Mouse (Mus musculus) adrenal gland, adult 18-20 months (tissue): ENCODE measurements around the gene Rrp8. TPM values are rescaled to one million over a fixed set of nuclear protein-coding genes. Genes with fewer than 3 reads are reported as not detected.

Experiments used
- DNase-seq, 2 experiments: peaks; one replicate each; pipeline ENCODE4 v3.0.0; 2021 to 2022; ENCODE audit warnings: low spot score in 2 of 2
- total RNA-seq, 2 experiments: library from RNA; stranded (reverse); gene quantifications; 1 replicate in 1 of 2; 2 replicates in 1 of 2; pipeline ENCODE4 v1.2.3; 2021

Gene Rrp8
- total RNA-seq, 2 experiments from 2014 or later: 21.5 to 25.0 TPM

DNA sequence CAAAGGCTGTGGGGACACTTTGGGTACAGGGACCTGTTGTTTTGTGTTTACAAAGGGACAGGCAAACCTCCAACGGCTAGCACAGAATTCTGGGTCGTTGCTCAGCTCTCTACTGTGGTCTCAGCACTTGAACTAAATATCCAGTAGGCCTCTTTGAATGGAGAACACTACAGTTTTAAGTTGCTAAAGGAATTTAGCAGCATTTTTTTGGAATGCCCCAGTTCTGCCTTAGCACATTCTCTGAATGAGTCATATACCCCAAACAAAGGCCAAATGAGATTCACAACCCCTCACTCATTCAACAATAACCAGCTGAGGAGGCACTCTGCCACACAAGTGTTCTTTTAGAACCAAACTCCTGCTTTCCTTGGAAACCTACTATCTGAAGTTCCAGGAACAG lies 15.3 kb downstream of the Rrp8 start:
- DNase-seq: no peak

DNA sequence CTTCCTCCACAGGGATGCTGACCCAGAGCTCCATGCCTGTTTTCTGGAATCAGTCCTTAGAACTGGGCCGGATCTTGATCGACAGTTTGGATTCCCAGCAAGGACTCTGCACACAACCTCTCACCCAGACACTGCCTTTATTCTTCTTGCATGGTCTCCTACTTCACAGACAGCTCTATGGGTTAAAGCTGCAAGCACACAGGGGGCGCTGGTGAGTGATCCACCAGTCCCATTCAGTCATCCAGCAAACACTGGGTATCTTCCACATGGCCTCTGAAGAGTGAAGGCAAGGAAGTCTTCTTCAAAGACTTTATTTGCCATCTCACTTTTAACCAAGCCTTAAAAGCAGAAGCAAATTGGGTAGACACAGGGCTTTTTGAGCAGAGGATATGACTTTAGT lies 21.8 kb downstream of the Rrp8 start:
- no peak for DNase-seq

- no peak for DNase-seq
Observed at GRCm38 (mm10) chr7:105708733-105709132, 28.5 kb downstream of the Rrp8 start.

GRCm38 (mm10) chr7:105703816-105704215 lies 33.4 kb downstream of the Rrp8 start:
- no peak for DNase-seq

- DNase-seq: no peak
Observed at GRCm38 (mm10) chr7:105703184-105703583, 34.0 kb downstream of the Rrp8 start.

DNA sequence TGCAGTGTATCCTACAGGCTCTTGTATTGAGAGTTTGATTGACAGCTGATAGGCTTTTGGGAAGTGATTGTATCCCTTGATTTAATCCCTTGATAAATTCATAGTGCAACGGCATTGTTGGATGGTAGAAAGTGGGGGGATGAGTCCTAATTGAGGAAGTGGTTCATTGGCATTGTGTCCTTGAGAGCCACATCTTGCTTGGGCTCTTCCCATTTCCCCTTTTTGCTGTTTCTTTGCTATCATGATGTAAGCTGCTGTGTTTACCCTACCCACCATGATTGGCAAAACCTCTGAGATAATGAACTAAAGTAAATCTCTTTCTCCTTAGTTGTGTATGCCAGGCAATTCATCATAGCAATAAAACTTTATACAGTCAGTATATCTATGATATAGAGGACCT lies 46.3 kb downstream of the Rrp8 start:
- DNase-seq: no peak

DNA sequence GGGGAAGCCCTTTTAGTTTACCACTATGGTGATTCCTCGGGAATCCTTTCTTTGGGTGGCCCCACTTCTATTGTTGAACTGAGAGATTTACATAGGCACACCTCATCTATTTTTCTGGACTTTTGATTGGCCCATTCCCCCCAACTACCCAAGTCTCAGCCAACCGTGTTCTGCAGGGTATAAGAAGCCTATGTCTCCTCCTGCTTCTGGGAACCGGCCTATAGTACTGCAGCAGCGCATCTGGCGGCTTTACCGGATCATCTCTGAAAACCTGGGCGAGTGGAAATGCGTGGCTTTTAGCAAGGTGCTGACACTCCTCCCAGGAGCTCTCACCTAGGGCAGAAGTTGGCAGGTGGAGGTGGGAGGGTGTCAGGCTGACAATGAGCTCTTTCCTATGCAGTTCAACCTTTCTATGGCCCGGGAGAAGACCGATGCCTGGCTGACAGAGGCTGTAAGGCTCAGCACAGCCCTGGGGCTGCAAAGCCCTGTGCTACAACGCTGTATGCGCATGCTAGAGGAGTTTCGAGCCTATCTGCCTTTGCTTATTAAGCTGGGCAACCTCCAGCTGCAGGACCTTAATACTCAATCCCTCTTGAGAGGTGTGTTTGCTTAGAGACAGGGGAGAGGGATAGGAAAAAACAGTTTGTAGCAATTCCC lies 51.5 kb downstream of the Rrp8 start:
- DNase-seq: no peak

Other genes with a start within 250 kb of the Rrp8 start
- gene Smpd1, start 183.0 kb downstream of the Rrp8 start, total RNA-seq: 10 to 100 TPM; 50.3 to 54.5 TPM
- 10 to 100 TPM; 14.3 to 15.7 TPM for gene Apbb1, start 155.7 kb downstream of the Rrp8 start, total RNA-seq
- under 1 TPM; 0.38 to 0.66 TPM for gene Hpx, start 137.2 kb downstream of the Rrp8 start, total RNA-seq
- gene Trim3, start 103.8 kb downstream of the Rrp8 start, total RNA-seq: 10 to 100 TPM; 25.0 to 31.6 TPM
- gene Timm10b, start 97.3 kb downstream of the Rrp8 start, total RNA-seq: 10 to 100 TPM; 83.2 to 98.0 TPM
- gene Arfip2, start 97.0 kb downstream of the Rrp8 start, total RNA-seq: 10 to 100 TPM; 54.7 to 57.4 TPM
- 1 to 10 TPM; 5.1 to 7.2 TPM for gene Gm45799, start 96.8 kb downstream of the Rrp8 start, total RNA-seq
- gene Dnhd1, start 86.6 kb downstream of the Rrp8 start, total RNA-seq: 1 to 10 TPM; 2.3 to 2.9 TPM
- gene Ilk, start 793 bp downstream of the Rrp8 start, total RNA-seq: 100 to 1,000 TPM; 121 to 142 TPM
- 100 to 1,000 TPM; 206 to 214 TPM for gene Taf10, start 7.0 kb upstream of the Rrp8 start, total RNA-seq
- gene Tpp1, start 14.8 kb upstream of the Rrp8 start, total RNA-seq: 100 to 1,000 TPM in 1 of 2 experiments, 10 to 100 TPM in 1; 91.0 to 112 TPM
- gene Dchs1, start 50.3 kb upstream of the Rrp8 start, total RNA-seq: 1 to 10 TPM; 4.5 to 4.6 TPM
- 100 to 1,000 TPM; 155 to 199 TPM for gene Mrpl17, start 73.7 kb upstream of the Rrp8 start, total RNA-seq
- gene Gm4070, start 216.6 kb upstream of the Rrp8 start, total RNA-seq: 10 to 100 TPM in 1 of 2 experiments, 1 to 10 TPM in 1; 4.3 to 31.6 TPM